Mouse (Mus musculus) forebrain, postnatal 0 days (tissue): ENCODE results near the gene Inka1. TPM values are rescaled to one million over a fixed set of nuclear protein-coding genes. Genes with fewer than 3 reads are reported as not detected.

Experiments
- ATAC-seq: fragments of 200-750 bp; cut with Nextera tagmentation; 2 replicates; pipeline ENCODE4 v1.8.0; 2017; ENCODE audit warnings: mild to moderate bottlenecking, moderate library complexity
- DNase-seq: peaks from one replicate; pipeline ENCODE4 v3.0.0-alpha.2; 2015
- H3K27ac ChIP-seq: fragments of 300-500 bp; sonication (generic); 2 replicates; pipeline ENCODE4 v1.5.1; 2014; ENCODE audit warnings: low read depth, mild to moderate bottlenecking, antibody characterized with exemption, low read length, moderate library complexity, mixed read lengths
- H3K27me3 ChIP-seq: fragments of 300-500 bp; sonication (generic); 2 replicates; pipeline ENCODE4 v1.6.1; 2014; ENCODE audit warnings: mild to moderate bottlenecking, low read length, mixed read lengths; ENCODE audit not compliant: insufficient read depth
- H3K36me3 ChIP-seq: fragments of 300-500 bp; sonication (generic); 2 replicates; pipeline ENCODE4 v1.6.1; 2014; ENCODE audit warnings: mild to moderate bottlenecking, moderate library complexity; ENCODE audit not compliant: insufficient read depth
- H3K4me1 ChIP-seq: fragments of 300-500 bp; sonication (generic); 2 replicates; pipeline ENCODE4 v1.6.1; 2014; ENCODE audit warnings: antibody characterized with exemption; ENCODE audit not compliant: insufficient read depth
- H3K4me2 ChIP-seq: fragments of 300-500 bp; sonication (generic); 2 replicates; pipeline ENCODE4 v1.6.1; 2014; ENCODE audit warnings: low read depth, mild to moderate bottlenecking, moderate library complexity
- H3K4me3 ChIP-seq: fragments of 300-500 bp; sonication (generic); 2 replicates; pipeline ENCODE4 v1.5.1; 2014; ENCODE audit warnings: low read depth, low read length, mixed read lengths
- H3K9ac ChIP-seq: fragments of 300-500 bp; sonication (generic); 2 replicates; pipeline ENCODE4 v1.6.1; 2014; ENCODE audit warnings: mild to moderate bottlenecking
- H3K9me3 ChIP-seq: fragments of 300-500 bp; sonication (generic); 2 replicates; pipeline ENCODE4 v1.6.1; 2016; ENCODE audit warnings: low read length
- CTCF ChIP-seq: sonication (generic); IDR thresholded peaks from 2 replicates; pipeline ENCODE4 v1.5.1; 2016; ENCODE audit warnings: antibody characterized with exemption, control low read depth, low read depth
- WGBS: fragments of 180-500 bp; shearing (Covaris S2); extraction: QIAGEN DNeasy Blood & Tissue Kit; methylation state at CpG from one replicate; pipeline ENCODE4 v1.1.7; 2014; 5-methylcytosine and 5-hydroxymethylcytosine counted together
- polyA plus RNA-seq: library from polyadenylated mRNA; unstranded; fragments of >200 nt; fragmentation: Nextera tagmentation; extraction: Ambion mirVana; gene quantifications from 2 replicates; pipeline ENCODE4 v1.2.1, GENCODE M21; 2015
- total RNA-seq: library from RNA; depleted of rRNA; stranded (reverse); fragments of >200 nt; gene quantifications from 2 replicates; pipeline ENCODE4 v1.2.3, GENCODE M21; 2014

Inka1 gene
- total and polyA plus RNA-seq, 2 experiments from 2014 or later: 6.3 to 20.3 TPM

DNA sequence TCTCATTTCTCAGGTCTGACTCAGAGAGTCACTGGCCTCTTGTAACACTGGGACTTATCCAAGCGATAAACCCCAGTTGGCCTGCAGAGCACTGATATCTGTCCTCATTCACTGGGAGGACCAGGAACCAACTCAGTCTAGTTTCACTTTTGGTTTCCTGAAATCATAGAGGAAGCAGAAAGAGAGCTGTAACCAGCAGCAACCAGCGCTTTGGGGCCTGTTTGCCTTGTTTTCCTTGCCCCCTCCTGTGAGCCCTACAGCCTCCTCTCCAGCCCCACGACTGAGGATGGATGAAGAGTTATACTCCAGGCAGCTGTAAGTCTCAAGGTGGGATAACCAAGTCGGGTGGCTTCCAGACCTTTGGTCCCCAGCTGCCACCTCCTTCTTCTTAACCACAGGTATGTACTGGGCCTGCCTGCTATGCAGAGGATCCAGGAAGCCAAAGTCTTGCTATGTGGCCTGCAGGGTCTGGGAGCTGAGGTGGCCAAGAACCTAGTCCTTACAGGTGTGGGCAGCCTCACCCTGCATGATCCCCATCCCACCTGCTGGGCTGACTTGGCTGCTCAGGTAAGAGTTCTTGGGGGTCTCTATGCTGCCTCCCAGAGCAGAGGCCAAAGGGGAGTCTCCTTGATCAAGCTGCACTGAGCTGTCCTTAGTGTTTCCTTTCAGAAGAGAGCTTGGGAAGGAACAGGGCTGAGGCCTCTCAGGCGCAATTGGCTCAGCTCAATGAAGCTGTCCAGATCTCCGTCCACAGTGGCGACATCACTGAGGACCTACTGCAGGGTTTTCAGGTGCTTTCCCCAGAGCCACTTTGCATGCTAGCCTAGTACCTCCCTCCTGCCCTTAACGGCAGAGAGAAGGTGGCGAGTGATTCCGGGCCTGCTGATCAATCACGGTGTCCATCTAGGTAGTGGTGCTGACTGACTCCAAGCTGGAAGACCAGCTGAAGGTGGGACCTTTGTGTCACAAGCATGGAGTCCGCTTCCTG lies 10.0 kb downstream of the Inka1 start, which contains the start of gene Uba7:
Gene Uba7, plus strand, starts transcription at position 107 of the 988 bp plus-strand sequence.
- 77% methylated on average over 12 of the region's 12 CpGs for WGBS
- no peak for DNase-seq
- no peak for ATAC-seq
- Histone ChIP-seq H3K9ac (no peak within 1 kb of the TSS), H3K4me3 (no peak within 1 kb of the TSS), H3K27me3 (no peaks in the 10 kb centered on the region), H3K27ac (no peak within 1 kb of the TSS), H3K9me3 (no peaks in the 10 kb centered on the region), H3K4me1 (no peaks in the 10 kb centered on the region), H3K36me3 (0 out of 2 replicates have a peak, but pooled peaks cover 5% of the 10 kb centered on the region), H3K4me2 (no peak within 1 kb of the TSS)
- TF ChIP-seq CTCF: no peak

DNA sequence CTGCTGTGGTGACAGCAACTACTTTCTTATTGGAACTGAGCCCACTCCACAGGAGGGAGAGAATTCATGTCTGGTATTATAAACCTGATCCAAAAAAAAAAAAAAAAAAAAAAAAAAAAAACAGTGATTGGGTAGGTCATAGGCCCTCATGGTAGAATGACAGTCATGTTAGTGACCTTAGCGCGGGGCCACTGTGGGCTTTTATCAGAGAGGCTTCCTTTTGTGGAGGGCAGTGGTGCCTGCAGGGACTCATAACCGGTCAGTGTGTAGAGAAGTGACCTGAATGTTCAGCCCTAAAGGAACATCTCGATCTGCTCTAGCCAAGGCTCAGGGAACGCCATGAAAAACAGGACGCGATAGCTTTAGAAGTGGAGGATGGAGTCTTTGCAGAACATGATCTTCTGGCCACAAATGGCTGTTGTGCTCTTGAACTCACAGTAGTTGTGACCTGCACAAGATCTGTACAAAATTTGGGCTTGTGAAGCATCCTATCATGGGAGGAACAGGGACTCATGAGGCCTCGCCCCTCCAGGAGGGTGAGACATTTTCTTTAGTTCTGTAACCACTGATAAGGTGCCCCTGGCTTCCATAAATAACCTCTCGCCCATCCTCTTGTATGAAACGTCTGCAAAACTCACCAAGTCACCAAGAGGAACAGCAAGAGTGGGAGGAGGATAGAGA lies 11.0 kb downstream of the Inka1 start:
- 0 out of 2 replicates have a peak, but pooled peaks cover 5% of the 10 kb centered on the region for H3K36me3 ChIP-seq
- no peak overlapping the region for H3K4me2 ChIP-seq
- no peak overlapping the region for H3K4me3 ChIP-seq
- DNase-seq (no peak), ATAC-seq (no peak)
- WGBS: 90% methylated on average over 10 of the region's 10 CpGs
- no peaks in the 10 kb centered on the region for H3K4me1 ChIP-seq
- no peak overlapping the region for H3K9ac ChIP-seq
- TF ChIP-seq CTCF: no peak
- H3K9me3 ChIP-seq: no peaks in the 10 kb centered on the region
- H3K27ac ChIP-seq: no peak overlapping the region
- no peaks in the 10 kb centered on the region for H3K27me3 ChIP-seq

- no peaks in the 10 kb centered on the region for H3K9me3 ChIP-seq
- ATAC-seq (no peak), DNase-seq (no peak)
- no peaks in the 10 kb centered on the region for H3K27me3 ChIP-seq
- WGBS: 83% methylated on average over 8 of the region's 8 CpGs
- H3K36me3 ChIP-seq: peaks cover 13% of the 10 kb centered on the region; the same call in 1 of the 2 replicates
- H3K4me2 ChIP-seq: no peak overlapping the region
- no peaks in the 10 kb centered on the region for H3K4me1 ChIP-seq
- no peak overlapping the region for H3K9ac ChIP-seq
- TF ChIP-seq CTCF: no peak
- no peak overlapping the region for H3K27ac ChIP-seq
- H3K4me3 ChIP-seq: no peak overlapping the region
Measured at GRCm38 (mm10) chr9:107971690-107972541, 13.8 kb downstream of the Inka1 start.

- TF ChIP-seq CTCF: no peak
- Histone ChIP-seq H3K9ac (no peak overlapping the region), H3K36me3 (peaks cover 13% of the 10 kb centered on the region; the same call in 1 of the 2 replicates), H3K27ac (no peak overlapping the region), H3K4me3 (no peak overlapping the region), H3K9me3 (no peaks in the 10 kb centered on the region), H3K27me3 (no peaks in the 10 kb centered on the region), H3K4me1 (no peaks in the 10 kb centered on the region), H3K4me2 (no peak overlapping the region)
- WGBS: 93% methylated on average over 5 of the region's 5 CpGs
- DNase-seq (no peak), ATAC-seq (no peak)
Measured at GRCm38 (mm10) chr9:107970311-107970710, 15.4 kb downstream of the Inka1 start.

DNA sequence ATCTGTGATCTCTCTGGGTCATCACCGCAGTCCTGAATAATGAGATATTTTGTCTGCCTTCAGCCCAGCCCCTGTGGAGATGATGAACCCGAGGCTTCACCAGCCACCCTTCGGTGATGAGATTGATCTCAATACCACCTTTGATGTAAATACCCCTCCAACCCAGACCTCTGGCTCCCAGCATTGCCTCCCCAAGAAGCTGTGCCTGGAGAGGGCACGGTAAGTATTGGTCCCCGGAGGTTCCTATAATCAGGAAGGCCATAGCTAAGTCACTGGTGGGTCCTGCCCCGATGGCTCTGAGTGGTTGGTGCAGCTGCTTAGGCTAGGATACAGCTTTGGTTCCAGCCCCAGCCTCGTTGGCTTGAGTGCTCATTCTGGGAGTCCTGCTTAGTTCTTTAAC lies 17.1 kb downstream of the Inka1 start:
- TF ChIP-seq CTCF: no peak
- DNase-seq (no peak), ATAC-seq (no peak)
- H3K4me1 ChIP-seq: no peaks in the 10 kb centered on the region
- 92% methylated on average over 7 of the region's 7 CpGs for WGBS
- H3K4me2 ChIP-seq: no peak overlapping the region
- no peak overlapping the region for H3K4me3 ChIP-seq
- peaks cover 16% of the 10 kb centered on the region; the same call in 1 of the 2 replicates for H3K36me3 ChIP-seq
- H3K27me3 ChIP-seq: no peaks in the 10 kb centered on the region
- no peak overlapping the region for H3K9ac ChIP-seq
- H3K27ac ChIP-seq: no peak overlapping the region
- H3K9me3 ChIP-seq: no peaks in the 10 kb centered on the region

- H3K36me3 ChIP-seq: peaks cover 16% of the 10 kb centered on the region
- no peaks in the 10 kb centered on the region for H3K9me3 ChIP-seq
- H3K27me3 ChIP-seq: no peaks in the 10 kb centered on the region
- H3K9ac ChIP-seq: no peak overlapping the region
- 86% methylated on average over 6 of the region's 6 CpGs for WGBS
- DNase-seq: no peak
- no peaks in the 10 kb centered on the region for H3K4me1 ChIP-seq
- no peak overlapping the region for H3K4me2 ChIP-seq
- no peak overlapping the region for H3K27ac ChIP-seq
- no peak for ATAC-seq
- TF ChIP-seq CTCF: no peak
- no peak overlapping the region for H3K4me3 ChIP-seq
Measured at GRCm38 (mm10) chr9:107967437-107967836, 18.2 kb downstream of the Inka1 start.
